Mouse (Mus musculus) ovary, postnatal 14 days (tissue): ENCODE measurements at regions not wholly inside any gene's neighbourhood (a gene's known extent, or its start where the extent isn't known, plus 50 kb on each side); places are given as distances from the start of the nearest gene placed in this dataset.

ENCODE experiments used
- DNase-seq: peaks from one replicate; pipeline ENCODE4 v3.0.0; 2022; ENCODE audit warnings: low spot score

GRCm38 (mm10) chr1:63977956-63978355, 144.1 kb downstream of the Klf7 start:
- DNase-seq = no peak

GRCm38 (mm10) chr1:63977302-63977888, 144.7 kb downstream of the Klf7 start:
- DNase-seq = no peak

GRCm38 (mm10) chr1:63976862-63977261, 145.2 kb downstream of the Klf7 start:
- DNase-seq = no peak

- DNase-seq = no peak
Observed at GRCm38 (mm10) chr1:63967849-63968248, 154.2 kb downstream of the Klf7 start.

- DNase-seq = no peak
Observed at GRCm38 (mm10) chr1:63965446-63965845, 156.6 kb downstream of the Klf7 start.

GRCm38 (mm10) chr1:63964519-63964918, 157.6 kb downstream of the Klf7 start:
- DNase-seq = no peak

GRCm38 (mm10) chr1:63955701-63956355, 166.3 kb downstream of the Klf7 start:
- DNase-seq = no peak

GRCm38 (mm10) chr1:63954876-63955513, 167.1 kb downstream of the Klf7 start:
- no peak for DNase-seq

GRCm38 (mm10) chr1:63954172-63954571, 167.9 kb downstream of the Klf7 start:
- no peak for DNase-seq

- peak; percentile 24 for DNase-seq
Observed at GRCm38 (mm10) chr1:63953229-63953883, 168.7 kb downstream of the Klf7 start.

- no peak for DNase-seq
Observed at GRCm38 (mm10) chr1:63951663-63952062, 170.4 kb downstream of the Klf7 start.

- no peak for DNase-seq
Observed at GRCm38 (mm10) chr1:63947278-63947677, 174.8 kb downstream of the Klf7 start.

GRCm38 (mm10) chr1:63946834-63947233, 175.2 kb downstream of the Klf7 start:
- DNase-seq = no peak

GRCm38 (mm10) chr1:63944786-63945185, 175.7 kb upstream of the 4933402D24Rik start:
- DNase-seq = no peak

- no peak for DNase-seq
Observed at GRCm38 (mm10) chr1:63938416-63938815, 169.3 kb upstream of the 4933402D24Rik start.

- DNase-seq = no peak
Observed at GRCm38 (mm10) chr1:63937480-63937879, 168.4 kb upstream of the 4933402D24Rik start.

- DNase-seq = no peak
Observed at GRCm38 (mm10) chr1:63934570-63935280, 165.7 kb upstream of the 4933402D24Rik start.

- DNase-seq = no peak
Observed at GRCm38 (mm10) chr1:63932484-63932883, 163.4 kb upstream of the 4933402D24Rik start.

- no peak for DNase-seq
Observed at GRCm38 (mm10) chr1:63929362-63930125, 160.5 kb upstream of the 4933402D24Rik start.

GRCm38 (mm10) chr1:63928850-63929249, 159.8 kb upstream of the 4933402D24Rik start:
- no peak for DNase-seq

GRCm38 (mm10) chr1:63928361-63928760, 159.3 kb upstream of the 4933402D24Rik start:
- DNase-seq = no peak
